Mouse (Mus musculus): ENCODE measurements at regions not wholly inside any gene's neighbourhood (a gene's known extent, or its start where the extent isn't known, plus 50 kb on each side); places are given as distances from the start of the nearest gene placed in this dataset.
"Not testable (repeated sequence)": the region's sequence is repeated elsewhere in the genome, so short reads cannot be mapped to it uniquely, and the experiment has no call there.

- not testable (repeated sequence) for H3K4me1 ChIP-seq (ENCODE audit: insufficient read depth); H3K27me3 ChIP-seq (ENCODE audit: insufficient read depth, low read length); H3K36me3 ChIP-seq (ENCODE audit: insufficient read depth); H3K9ac ChIP-seq; H3K27ac ChIP-seq (ENCODE audit: low read depth, low read length); H3K4me2 ChIP-seq (ENCODE audit: low read depth); H3K4me3 ChIP-seq (ENCODE audit: low read depth, low read length); H3K9me3 ChIP-seq (ENCODE audit: low read length)
- WGBS: 43% methylated on average over 8 of the region's 8 CpGs
- ATAC-seq (peak; percentile 53; the same call in 1 of the 2 replicates), DNase-seq (peak; percentile 66)
- TF ChIP-seq CTCF (IDR thresholded peaks at IDR 0.05; ENCODE audit: low read depth): peak; percentile 73
These were observed 131.4 kb upstream of the Gdi2 start for GRCm38 (mm10) chr13:3406236-3407017.

- H3K9me3 ChIP-seq (ENCODE audit: low read length); H3K27ac ChIP-seq (ENCODE audit: low read depth, low read length); ATAC-seq; H3K36me3 ChIP-seq (ENCODE audit: insufficient read depth); H3K4me2 ChIP-seq (ENCODE audit: low read depth); H3K4me3 ChIP-seq (ENCODE audit: low read depth, low read length); H3K9ac ChIP-seq; H3K4me1 ChIP-seq (ENCODE audit: insufficient read depth); DNase-seq; H3K27me3 ChIP-seq (ENCODE audit: insufficient read depth, low read length): not testable (repeated sequence)
- WGBS: 72% methylated on average over 3 of the region's 3 CpGs
These were observed 127.6 kb upstream of the Gdi2 start for GRCm38 (mm10) chr13:3410281-3410680.

- Histone ChIP-seq H3K36me3 (ENCODE audit: insufficient read depth) (no peaks in the 10 kb centered on the region), H3K4me2 (ENCODE audit: low read depth) (no peak overlapping the region), H3K27me3 (ENCODE audit: insufficient read depth, low read length) (no peaks in the 10 kb centered on the region), H3K27ac (ENCODE audit: low read depth, low read length) (no peak overlapping the region), H3K4me3 (ENCODE audit: low read depth, low read length) (no peak overlapping the region), H3K4me1 (ENCODE audit: insufficient read depth) (no peaks in the 10 kb centered on the region), H3K9ac (no peak overlapping the region), H3K9me3 (ENCODE audit: low read length) (peaks cover 7% of the 10 kb centered on the region; the same call in 1 of the 2 replicates)
- ATAC-seq: no peak
- WGBS: 73% methylated on average over 1 of the region's 1 CpGs
- no peak for DNase-seq
- no peak for TF ChIP-seq CTCF (IDR thresholded peaks at IDR 0.05; ENCODE audit: low read depth)
These were observed 120.8 kb upstream of the Gdi2 start for GRCm38 (mm10) chr13:3417026-3417425.

GRCm38 (mm10) chr13:3455374-3455773, 82.5 kb upstream of the Gdi2 start:
- H3K36me3 ChIP-seq (ENCODE audit: insufficient read depth); H3K9me3 ChIP-seq (ENCODE audit: low read length); DNase-seq; H3K27me3 ChIP-seq (ENCODE audit: insufficient read depth, low read length); H3K4me1 ChIP-seq (ENCODE audit: insufficient read depth); H3K27ac ChIP-seq (ENCODE audit: low read depth, low read length); ATAC-seq; H3K4me3 ChIP-seq (ENCODE audit: low read depth, low read length); H3K4me2 ChIP-seq (ENCODE audit: low read depth); H3K9ac ChIP-seq: not testable (repeated sequence)
- 86% methylated on average over 6 of the region's 6 CpGs for WGBS

- Histone ChIP-seq H3K36me3 (ENCODE audit: insufficient read depth) (no peaks in the 10 kb centered on the region), H3K4me2 (ENCODE audit: low read depth) (no peak overlapping the region), H3K4me1 (ENCODE audit: insufficient read depth) (no peaks in the 10 kb centered on the region), H3K9me3 (ENCODE audit: low read length) (no peaks in the 10 kb centered on the region), H3K27ac (ENCODE audit: low read depth, low read length) (no peak overlapping the region), H3K9ac (no peak overlapping the region), H3K4me3 (ENCODE audit: low read depth, low read length) (no peak overlapping the region), H3K27me3 (ENCODE audit: insufficient read depth, low read length) (no peaks in the 10 kb centered on the region)
- DNase-seq: no peak
- TF ChIP-seq CTCF (IDR thresholded peaks at IDR 0.05; ENCODE audit: low read depth): no peak
- ATAC-seq: no peak
These were observed 61.0 kb upstream of the Gdi2 start for GRCm38 (mm10) chr13:3476884-3477283.

- Histone ChIP-seq H3K4me3 (ENCODE audit: low read depth, low read length) (peak overlapping the region; percentile 61), H3K9ac (peak overlapping the region; percentile 67), H3K4me2 (ENCODE audit: low read depth) (peak overlapping the region; percentile 93), H3K27ac (ENCODE audit: low read depth, low read length) (no peak overlapping the region), H3K9me3 (ENCODE audit: low read length) (no peaks in the 10 kb centered on the region), H3K27me3 (ENCODE audit: insufficient read depth, low read length) (no peaks in the 10 kb centered on the region), H3K36me3 (ENCODE audit: insufficient read depth) (no peaks in the 10 kb centered on the region), H3K4me1 (ENCODE audit: insufficient read depth) (no peaks in the 10 kb centered on the region)
- ATAC-seq (peak; percentile 100), DNase-seq (peak; percentile 78)
- WGBS: 3% methylated on average over 43 of the region's 45 CpGs
- TF ChIP-seq CTCF (IDR thresholded peaks at IDR 0.05; ENCODE audit: low read depth): no peak
These were observed 59.7 kb upstream of the Gdi2 start for GRCm38 (mm10) chr13:3477997-3478728.
